Mouse (Mus musculus) left cerebral cortex, adult 8-10 months (tissue): ENCODE results near the gene Slc25a19. TPM values are rescaled to one million over a fixed set of nuclear protein-coding genes. Genes with fewer than 3 reads are reported as not detected.
"Not testable (repeated sequence)": the region's sequence is repeated elsewhere in the genome, so short reads cannot be mapped to it uniquely, and the experiment has no call there.

Experiments
- DNase-seq, 2 experiments: peaks; one replicate each; pipeline ENCODE4 v3.0.0; 2022; ENCODE audit warnings: low spot score in 2 of 2
- total RNA-seq, 4 experiments: library from RNA; stranded (reverse); gene quantifications; 2 replicates each; pipeline ENCODE4 v1.2.4; 2022

The Slc25a19 gene
- total RNA-seq, result 10 to 100 TPM; 54.5 to 62.2 (median 58.5) TPM

DNA sequence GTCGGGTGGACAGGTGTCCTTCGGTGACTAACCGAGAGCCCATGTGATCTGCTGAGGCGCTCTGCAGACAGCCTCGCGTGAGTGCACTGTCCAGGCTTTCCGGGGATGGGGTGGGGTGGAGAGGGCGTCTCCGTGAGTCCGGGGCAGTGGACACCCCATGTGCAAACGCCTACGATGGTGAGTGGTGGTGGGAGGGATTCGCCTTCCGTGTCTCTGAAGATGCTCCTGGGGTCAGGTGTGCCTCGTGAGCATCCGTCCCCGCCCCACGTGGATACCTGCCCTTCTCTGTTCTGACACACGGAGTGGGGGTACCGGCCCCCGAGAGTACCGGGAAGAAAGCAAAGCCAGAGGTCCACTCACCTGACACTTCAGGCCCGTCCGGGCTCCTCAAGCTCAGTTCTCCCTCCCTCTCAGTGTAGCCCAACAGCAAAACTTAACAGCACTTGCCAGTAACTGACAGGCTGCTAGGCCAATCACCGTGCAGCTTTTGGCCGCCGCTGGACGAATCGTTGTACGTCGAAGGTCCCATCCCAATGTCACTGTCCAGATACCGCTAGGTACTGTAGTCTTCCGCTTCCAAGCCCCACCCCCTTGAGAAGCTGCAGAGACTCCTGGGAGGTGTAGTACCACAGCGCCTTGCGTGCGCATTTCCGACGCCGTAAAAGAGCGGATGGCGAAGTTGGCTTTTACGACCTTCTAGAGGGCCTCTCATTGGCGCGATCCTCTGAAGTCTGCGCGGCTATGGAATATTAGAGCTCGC, at the start of gene Slc25a19:
TSS of gene Slc25a19 (minus strand) at position 591 of the 760 bp plus-strand sequence.
- peak; percentile 99 to 100 for DNase-seq

DNA sequence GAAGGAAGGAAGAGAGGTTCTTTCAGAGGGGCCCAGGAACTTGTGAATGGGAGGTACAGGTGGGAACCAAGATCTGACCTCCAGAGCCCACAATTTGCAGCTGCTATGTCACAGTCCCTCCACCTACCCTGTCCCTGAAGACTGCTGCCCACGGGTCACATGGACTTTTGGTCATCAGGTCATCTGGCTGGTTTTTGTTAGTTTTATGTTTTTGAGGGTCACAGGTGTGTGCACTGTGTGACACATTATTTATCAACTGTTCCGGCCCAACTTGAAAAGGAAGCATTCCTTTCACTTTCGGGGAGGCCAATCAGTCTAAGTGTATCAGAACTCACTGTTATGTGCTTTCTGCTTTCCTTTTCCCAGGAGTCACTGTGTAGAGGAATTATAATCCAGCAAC, 49.4 kb upstream of the Slc25a19 start:
- no peak for DNase-seq

DNA sequence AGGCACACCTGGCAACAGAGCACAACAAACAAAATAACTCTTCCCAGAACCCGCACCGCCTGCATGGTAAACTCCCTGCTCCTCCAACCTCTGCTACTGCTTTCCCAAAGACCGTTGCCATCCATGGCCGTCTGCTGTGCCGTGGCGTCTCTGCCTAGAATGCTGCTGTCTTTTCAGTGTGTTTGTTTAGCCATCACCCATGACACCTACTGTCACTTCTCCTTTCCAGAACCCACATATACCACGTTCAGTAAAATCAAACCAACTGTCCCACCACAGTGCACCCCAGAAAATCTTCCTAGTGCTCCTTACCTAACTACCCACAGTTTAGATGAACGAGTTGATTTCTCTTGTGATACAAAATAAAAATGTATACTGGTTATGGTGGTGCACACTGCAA, 48.6 kb upstream of the Slc25a19 start:
- no peak for DNase-seq

DNA sequence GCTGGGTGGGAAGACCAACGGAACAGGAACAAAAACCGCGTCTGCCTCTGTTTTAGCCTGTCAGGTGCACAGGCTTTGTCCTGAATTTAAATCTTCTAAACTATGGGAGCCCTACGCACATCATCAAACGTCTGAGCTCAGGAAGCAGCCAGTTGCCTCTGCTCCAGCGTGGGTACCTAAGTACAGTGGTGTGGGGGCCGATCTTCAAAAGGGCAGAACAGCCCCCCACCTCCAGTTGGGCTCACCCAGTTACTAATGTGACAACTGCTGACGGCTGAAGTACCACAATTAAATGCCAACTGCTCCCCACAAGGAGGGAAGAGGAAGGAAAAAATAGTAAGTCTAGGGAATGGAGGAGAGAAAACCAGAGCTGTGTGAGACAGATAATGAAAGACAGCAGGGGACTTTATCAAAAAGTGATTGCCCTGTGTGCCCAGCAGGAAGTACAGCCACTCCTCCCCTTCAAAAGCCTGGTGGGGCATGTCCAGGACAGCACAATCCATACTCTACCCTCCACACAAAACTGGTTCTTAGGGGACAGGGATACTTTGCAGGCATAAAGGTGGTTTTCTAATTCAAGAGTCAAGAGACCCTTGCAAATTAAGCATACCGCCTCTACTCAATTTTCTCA, 46.3 kb upstream of the Slc25a19 start:
- peak; percentile 27 to 76 for DNase-seq

DNA sequence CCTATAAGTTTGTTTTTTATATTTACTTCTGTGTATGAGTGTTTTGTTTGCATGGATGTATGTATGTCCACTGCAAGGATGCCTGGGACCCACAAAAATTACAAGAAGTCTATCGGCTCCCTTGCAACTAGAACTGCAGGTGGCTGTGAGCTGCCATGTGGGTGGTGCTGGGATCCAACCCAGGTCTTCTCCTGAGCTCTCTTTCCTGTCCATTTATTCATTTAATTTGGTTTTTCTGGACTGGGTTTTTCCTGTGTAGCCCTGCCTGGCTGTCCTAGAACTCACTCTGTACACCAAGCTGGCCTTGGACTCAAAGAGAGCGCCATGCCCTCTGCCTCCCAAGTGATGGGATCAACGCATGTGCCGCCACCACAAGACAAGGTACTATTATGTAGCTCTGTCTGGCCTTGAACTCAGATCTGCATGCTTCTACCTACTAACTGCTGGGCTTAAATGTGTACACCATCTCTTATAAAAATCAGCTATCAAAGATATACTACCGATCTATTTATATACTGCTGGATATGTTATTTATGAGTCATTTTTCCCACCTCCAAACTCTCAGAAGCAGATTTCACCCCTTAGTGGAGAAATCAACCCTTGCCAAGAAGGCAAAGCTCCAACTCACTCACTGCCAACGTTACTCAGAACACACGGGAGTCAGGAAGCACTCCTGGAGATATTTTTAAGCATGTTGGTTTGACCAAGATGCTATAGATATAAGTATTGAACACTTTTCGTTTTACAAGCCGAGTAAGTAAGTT, 45.6 kb upstream of the Slc25a19 start:
- peak; percentile 23 to 59 for DNase-seq

DNA sequence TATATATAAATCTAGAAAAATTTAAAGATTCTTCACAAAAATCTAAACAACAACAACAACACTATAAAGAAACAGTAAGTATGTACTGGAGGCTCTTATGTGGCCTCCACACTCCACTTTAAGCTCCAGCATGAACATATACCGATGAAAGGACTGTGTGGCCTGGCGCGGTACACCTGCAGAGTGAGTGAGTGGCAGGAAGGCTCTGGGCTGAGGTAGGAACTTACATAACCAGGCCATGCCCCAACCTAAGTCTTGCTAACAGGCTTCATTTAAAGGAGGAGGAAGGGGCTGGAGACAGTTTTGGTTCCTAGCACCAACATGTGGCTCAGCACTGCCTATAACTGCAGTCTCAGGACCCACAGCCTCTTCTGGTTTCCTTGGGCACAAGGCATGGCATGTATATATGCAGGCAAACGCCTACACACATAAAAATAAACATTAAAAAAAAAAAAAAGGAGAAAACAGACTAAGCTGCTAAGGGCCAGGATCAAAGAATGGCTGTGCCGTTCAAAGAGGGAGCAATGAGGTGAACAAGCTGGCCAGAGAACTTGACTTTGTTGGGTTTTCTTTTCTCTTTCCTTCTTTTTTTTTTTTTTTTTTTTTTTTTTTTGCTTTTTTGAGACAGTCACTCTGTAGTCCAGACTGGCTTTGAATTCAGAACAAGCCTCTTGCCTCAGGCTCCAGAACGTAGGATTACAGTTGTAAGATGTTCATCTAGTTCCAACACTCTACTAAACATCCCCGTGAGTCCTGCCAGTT, 44.3 kb upstream of the Slc25a19 start:
- DNase-seq, result no peak

DNA sequence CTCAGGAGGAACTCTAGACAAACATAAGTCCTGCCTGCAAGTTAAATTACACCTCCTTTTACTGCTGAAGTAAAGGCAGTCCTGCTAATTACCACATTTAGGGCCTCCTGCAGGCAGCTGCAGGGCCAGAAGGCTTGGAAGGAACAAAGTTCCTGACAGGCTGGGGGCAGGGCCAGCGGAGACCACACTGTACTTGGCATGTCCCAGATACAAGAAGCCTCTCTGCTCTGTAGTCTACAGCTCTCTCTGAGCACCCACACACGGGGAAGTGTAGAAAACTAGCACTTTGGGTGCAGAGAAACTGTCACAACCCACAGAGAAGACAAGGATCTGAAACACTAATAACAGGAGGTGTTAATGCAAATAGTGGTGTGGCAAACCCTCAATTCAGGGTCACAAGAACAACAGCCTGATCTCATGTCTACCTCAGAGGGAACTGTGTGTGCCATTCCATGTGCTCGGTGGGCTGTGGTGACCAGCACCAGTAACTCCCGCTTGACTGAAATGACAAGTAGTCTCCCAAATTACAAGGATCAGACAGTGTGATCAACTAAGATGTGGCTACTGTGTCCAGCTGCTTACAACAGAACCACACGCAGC, 42.5 kb upstream of the Slc25a19 start:
- peak; percentile 39 to 56 for DNase-seq

DNA sequence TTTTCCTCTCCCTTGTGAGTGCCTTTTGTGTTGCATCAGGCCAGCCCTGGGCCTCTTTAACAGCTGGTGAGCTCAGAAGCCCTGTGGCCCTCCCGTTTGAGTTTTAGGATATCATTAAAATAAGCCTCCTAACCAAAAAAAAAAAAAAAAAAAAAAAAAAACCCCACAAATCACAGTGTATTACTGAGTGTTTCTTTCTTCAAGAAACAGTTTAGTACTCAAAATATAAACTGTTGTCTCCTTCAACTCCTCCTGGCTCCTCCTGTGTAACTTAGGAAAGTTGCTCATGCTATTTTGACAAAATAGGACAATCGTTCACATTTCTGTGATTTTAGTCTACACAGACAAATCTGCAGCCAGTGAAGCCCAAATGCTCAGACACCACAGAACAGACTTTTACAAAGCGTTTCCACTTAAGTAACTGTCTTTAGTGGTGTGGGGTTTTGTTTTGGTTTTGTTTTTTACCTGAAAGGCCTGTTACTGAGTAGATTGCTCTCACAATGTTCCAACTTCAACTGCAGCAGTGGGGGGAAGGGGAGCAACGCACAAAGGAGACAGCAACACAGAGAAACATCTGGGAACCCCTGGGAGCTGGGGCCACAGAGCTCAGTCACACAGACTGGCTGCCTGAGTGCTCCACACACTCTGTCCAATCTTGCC, 35.7 kb upstream of the Slc25a19 start:
- no peak for DNase-seq

DNA sequence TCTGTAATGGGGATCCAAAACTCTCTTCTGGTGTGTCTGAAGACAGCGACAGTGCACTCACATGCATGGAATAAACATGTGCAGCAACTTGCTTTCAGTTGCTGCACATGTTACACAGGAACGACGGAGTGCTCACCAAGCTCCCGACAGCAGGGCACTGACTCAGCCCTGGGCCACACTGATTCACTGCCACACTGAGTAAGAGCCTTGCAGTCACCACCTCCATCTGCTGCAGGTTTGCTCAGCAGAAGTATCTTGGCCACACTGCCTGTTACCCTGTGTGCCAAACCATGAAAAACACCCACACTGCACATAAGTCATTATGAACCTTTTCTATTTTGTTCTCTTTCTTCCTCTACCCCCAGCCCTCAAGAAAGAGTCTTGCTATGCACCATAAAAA, 32.3 kb upstream of the Slc25a19 start:
- DNase-seq, result peak in 1 of 2 experiments; percentile 83

DNA sequence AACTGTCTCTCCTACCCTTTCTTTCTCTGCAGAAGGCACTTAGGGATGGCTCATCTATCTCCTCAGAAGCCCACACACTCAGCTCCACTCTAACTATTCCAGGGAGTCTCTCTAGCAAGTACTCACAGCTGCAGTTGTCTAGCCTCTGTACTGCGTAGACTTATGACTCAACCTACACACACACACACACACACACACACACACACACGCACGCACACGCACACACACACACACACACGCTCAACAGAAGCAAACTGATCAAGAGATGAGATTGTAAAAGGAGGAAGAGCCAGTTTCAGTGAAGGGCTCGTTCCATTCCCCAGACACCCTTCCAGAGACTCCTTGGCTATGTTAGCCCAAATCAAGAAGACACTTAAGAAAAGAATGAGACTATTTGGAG, 30.4 kb upstream of the Slc25a19 start:
- peak; percentile 26 to 41 for DNase-seq

DNA sequence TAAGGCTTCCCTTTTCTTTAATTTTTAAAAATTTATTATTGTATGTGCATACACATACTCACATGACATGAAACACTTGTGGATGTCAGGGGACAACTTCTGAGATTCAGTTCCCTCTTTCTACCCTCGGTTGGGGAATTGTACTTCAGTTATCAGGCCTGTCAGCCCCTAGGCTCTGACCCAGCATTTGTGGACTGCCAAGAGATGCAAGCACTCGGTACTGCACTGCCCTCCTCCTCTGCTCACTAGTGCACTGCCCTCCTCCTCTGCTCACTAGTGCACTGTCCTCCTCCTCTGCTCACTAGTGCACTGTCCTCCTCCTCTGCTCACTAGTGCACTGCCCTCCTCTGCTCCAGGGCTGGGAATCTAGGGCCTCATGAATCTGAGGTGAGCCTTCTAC, 26.0 kb upstream of the Slc25a19 start:
- no peak for DNase-seq

DNA sequence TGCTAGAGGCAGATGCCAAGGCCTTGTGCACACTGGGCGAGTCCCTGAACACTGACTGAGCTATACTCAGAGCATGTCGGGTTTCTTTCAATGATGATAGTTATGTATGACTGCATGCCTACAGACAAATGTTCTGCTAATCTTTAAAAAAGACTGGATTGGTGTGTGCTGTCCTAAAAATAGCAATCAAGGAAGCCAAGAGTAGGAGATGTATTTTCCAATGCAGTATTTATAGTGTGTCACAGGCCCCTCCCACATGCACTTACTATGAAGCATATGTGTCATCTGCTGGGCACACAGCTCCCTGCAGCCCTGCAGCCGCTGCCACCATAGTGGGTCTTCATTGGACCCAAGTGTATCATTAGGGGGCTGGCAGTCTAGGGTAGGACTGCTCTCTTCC, 25.1 kb upstream of the Slc25a19 start:
- DNase-seq, result peak in 1 of 2 experiments; percentile 47

DNA sequence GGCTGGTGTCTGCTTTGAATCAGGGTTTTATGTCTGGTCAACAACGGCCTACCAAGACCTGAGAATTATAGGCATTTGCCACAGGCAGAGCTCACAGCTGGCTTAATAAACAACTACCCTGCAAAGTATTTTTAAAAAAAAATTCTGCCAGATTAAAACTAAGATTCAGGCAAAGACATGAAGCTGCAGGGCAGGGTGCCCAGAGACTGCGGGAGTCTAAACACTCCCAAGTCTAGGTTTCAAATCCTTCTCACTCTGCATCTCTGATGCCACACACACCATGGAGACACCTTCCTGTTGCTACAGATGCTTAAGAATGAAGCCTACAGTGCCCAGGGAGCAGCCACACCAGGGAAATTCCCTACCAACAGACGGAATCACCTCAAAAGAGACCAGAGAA, 23.6 kb upstream of the Slc25a19 start:
- no peak for DNase-seq

DNA sequence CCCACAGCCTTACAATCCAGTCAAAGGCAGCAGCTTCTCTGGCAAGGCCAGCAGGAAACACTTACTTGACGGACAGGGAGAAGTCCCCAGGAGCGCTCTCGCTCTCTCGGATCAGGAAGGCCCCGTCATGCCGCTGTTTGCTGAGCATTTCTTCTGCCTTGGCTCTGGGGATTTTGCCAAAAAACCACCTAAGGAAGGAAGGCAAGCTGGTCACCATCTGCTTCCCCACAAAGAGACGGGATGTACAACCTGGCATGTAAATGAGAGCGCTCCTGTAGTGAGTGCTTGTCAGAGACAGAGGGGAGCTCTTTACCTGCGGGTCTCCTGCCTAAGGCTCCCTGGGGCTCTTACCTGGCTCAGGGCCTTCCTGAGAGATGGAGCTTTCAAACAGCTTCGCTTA, 21.6 kb upstream of the Slc25a19 start:
- peak in 1 of 2 experiments; percentile 54 for DNase-seq

DNA sequence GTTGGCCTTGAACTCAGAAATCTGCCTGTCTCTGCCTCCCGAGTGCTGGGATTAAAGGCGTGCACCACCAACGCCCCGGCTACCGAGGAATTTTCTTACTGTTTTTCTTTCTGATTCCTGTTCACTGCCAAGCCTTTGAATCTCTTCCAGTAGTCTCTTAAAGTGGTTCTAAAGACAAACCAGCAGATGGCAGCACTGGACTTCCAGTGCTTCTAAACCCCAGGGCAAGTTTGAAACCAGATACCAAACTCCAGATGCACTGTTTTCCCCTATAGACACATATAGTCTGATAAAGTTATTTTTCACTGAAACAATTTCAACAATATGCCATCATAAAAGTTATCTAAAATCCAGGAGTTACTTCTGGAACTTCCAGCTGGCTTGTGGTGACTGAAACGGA, 19.4 kb upstream of the Slc25a19 start:
- peak in 1 of 2 experiments; percentile 43 for DNase-seq

DNA sequence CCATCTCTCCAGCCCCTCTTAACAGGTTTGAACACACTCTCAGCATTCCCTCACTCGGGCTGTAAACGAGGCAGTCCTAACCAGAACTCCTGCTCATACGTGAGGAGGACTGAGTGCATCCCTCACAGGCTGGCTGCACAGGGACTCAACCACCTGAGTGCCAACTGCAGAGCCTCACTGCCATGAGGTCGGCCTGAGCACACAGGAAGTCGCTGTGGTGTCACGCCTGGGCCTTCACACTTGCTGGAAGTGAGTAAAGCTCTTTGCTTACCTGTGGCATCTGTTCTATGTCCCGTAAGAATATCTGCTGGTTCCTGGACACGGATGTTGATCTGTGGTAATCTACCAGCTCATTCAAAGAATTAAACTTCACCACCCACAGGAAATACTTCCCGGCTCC, 18.3 kb upstream of the Slc25a19 start:
- no peak for DNase-seq

DNA sequence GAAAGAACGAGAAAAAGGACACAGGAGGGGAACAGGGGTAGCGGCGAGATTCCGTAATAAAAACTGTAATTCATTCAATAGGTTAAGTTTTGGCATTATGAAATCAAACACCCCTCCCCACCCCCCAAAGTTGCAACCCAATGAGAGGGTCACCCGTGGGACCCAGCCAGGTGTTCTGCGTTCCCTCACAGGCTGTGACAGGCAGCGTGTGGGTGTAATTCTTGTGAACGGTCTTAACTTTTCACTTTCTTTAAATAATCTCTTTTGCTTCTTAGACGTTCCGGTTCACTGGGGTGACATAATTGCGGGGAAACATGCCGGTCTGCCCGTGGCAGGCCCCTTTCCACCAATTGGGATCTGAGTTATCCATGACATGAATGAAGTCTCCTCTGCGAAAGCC, 17.4 kb upstream of the Slc25a19 start:
- not testable (repeated sequence) for DNase-seq

DNA sequence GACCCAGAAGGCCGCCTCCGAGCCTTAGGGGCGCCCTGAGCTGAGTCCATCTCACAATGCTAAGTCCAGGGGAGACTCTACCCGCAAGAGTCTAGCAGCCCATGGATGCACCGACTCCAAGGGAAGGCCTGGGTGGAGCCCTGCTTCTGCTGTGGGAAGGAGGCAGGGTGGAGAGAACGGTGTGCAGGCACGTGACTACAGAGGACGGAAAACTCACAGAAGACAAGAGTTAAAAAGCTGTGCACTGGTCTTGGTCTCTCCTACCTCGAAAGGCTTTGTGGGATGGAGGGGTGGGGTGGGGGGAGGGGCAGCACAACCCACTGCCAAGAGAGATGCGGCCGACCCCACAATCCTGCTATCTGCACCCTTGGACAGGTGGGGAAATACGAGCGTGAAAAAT, 16.2 kb upstream of the Slc25a19 start:
- no peak for DNase-seq

DNA sequence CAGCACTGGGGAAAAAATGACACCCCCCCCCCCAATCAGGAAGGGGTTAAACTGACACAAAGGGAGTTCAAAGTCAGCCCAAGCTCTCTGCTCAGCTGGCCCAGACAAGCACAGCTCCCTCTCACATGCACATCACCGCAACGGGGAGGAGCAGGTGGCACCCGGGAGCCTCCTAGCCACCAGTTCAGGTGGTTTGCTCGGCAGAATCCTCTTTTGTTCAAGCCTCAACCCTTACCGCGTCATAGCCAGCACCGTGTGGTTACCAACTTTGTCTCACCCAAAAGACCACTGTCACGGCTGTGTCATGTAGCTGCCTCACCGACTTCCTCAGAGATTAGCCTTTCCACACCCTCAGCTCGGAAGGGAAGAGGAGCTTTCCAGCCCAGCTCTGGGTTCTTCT, 15.2 kb upstream of the Slc25a19 start:
- DNase-seq, result no peak

DNA sequence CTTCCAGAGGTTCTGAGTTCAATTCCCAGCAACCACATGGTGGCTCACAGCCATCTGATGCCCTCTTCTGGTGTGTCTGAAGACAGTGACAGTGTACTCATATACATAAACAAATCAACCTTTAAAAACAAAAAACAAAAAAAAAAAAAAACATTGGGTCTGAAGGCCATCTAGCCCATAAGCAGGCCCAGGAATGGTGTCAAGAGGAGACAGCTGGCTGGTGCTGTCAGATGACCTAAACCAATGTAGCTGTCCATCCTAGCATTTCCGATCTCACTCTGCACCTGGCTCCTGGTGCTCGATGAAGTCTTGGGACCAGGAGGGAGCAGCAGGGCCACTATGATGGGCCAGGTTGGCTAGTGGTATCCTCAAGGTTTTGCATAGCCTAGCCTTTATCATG, 14.6 kb upstream of the Slc25a19 start:
- no peak for DNase-seq

DNA sequence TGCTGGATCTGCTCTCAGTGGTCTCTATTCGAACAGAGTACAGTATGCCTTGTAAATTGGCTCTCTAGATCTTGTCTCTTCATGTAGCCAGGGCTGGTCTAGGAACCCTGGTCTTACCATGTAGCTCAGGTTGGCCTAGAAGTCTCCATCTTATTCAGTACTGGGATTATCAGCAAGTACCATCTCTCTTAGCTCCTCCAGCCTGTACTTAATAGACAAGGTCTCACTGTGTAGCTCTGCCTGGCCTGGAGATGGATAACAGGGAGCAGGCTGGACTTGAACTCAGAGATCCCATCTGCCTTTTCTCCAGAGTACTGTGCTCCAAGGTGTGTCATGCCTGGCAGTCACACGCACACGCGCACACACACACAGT, 13.6 kb upstream of the Slc25a19 start:
- no peak for DNase-seq
